Mouse (Mus musculus): ENCODE results near the gene Macrod2.

Gene Macrod2

GRCm38 (mm10) chr2:140790363-140790762 lies 395.3 kb downstream of the Macrod2 start:
- DNase-seq (ENCODE audit: low spot score in 2 of 2) = no peak

GRCm38 (mm10) chr2:140793886-140794608 lies 398.9 kb downstream of the Macrod2 start:
- DNase-seq (ENCODE audit: low spot score in 2 of 2) = no peak

- no peak for DNase-seq (ENCODE audit: low spot score in 2 of 2)
These were observed 416.6 kb downstream of the Macrod2 start for GRCm38 (mm10) chr2:140811693-140812092.

GRCm38 (mm10) chr2:140819391-140820120 lies 424.4 kb downstream of the Macrod2 start:
- DNase-seq (ENCODE audit: low spot score in 2 of 2) = no peak

- no peak for DNase-seq (ENCODE audit: low spot score in 2 of 2)
These were observed 427.3 kb downstream of the Macrod2 start for GRCm38 (mm10) chr2:140822378-140822777.

- no peak for DNase-seq (ENCODE audit: low spot score in 2 of 2)
These were observed 431.1 kb downstream of the Macrod2 start for GRCm38 (mm10) chr2:140826241-140826640.

- DNase-seq (ENCODE audit: low spot score in 2 of 2) = no peak
These were observed 433.8 kb downstream of the Macrod2 start for GRCm38 (mm10) chr2:140828859-140829258.

GRCm38 (mm10) chr2:140830086-140830485 lies 435.0 kb downstream of the Macrod2 start:
- no peak for DNase-seq (ENCODE audit: low spot score in 2 of 2)

- no peak for DNase-seq (ENCODE audit: low spot score in 2 of 2)
These were observed 444.3 kb downstream of the Macrod2 start for GRCm38 (mm10) chr2:140839371-140839770.

- DNase-seq (ENCODE audit: low spot score in 2 of 2) = peak; percentile 53 to 64
These were observed 444.8 kb downstream of the Macrod2 start for GRCm38 (mm10) chr2:140839880-140840279.

- no peak for DNase-seq (ENCODE audit: low spot score in 2 of 2)
These were observed 448.9 kb downstream of the Macrod2 start for GRCm38 (mm10) chr2:140844030-140844429.

- DNase-seq (ENCODE audit: low spot score in 2 of 2) = no peak
These were observed 452.8 kb downstream of the Macrod2 start for GRCm38 (mm10) chr2:140847817-140848428.

- no peak for DNase-seq (ENCODE audit: low spot score in 2 of 2)
These were observed 458.4 kb downstream of the Macrod2 start for GRCm38 (mm10) chr2:140853538-140853937.

- DNase-seq (ENCODE audit: low spot score in 2 of 2) = no peak
These were observed 466.2 kb downstream of the Macrod2 start for GRCm38 (mm10) chr2:140861356-140861755.

GRCm38 (mm10) chr2:140862736-140863135 lies 467.6 kb downstream of the Macrod2 start:
- no peak for DNase-seq (ENCODE audit: low spot score in 2 of 2)

- DNase-seq (ENCODE audit: low spot score in 2 of 2) = no peak
These were observed 470.5 kb downstream of the Macrod2 start for GRCm38 (mm10) chr2:140865636-140866035.

GRCm38 (mm10) chr2:140867116-140867515 lies 472.0 kb downstream of the Macrod2 start:
- no peak for DNase-seq (ENCODE audit: low spot score in 2 of 2)

GRCm38 (mm10) chr2:140885176-140885575 lies 490.1 kb downstream of the Macrod2 start:
- no peak for DNase-seq (ENCODE audit: low spot score in 2 of 2)

- no peak for DNase-seq (ENCODE audit: low spot score in 2 of 2)
These were observed 495.6 kb downstream of the Macrod2 start for GRCm38 (mm10) chr2:140890683-140891082.

- DNase-seq (ENCODE audit: low spot score in 2 of 2) = no peak
These were observed 501.4 kb downstream of the Macrod2 start for GRCm38 (mm10) chr2:140896396-140897082.

GRCm38 (mm10) chr2:140898408-140898985 lies 503.4 kb downstream of the Macrod2 start:
- DNase-seq (ENCODE audit: low spot score in 2 of 2) = no peak

- DNase-seq (ENCODE audit: low spot score in 2 of 2) = no peak
These were observed 510.2 kb downstream of the Macrod2 start for GRCm38 (mm10) chr2:140905331-140905730.

All from right cerebral cortex, adult 2 months (tissue).